Mouse (Mus musculus): Measurements from ENCODE around the gene Tmem182. TPM values are rescaled to one million over a fixed set of nuclear protein-coding genes. Genes with fewer than 3 reads are reported as not detected.

Gene Tmem182
- polyA plus RNA-seq, 1 experiment from 2014 or later, result 17.2 TPM

DNA sequence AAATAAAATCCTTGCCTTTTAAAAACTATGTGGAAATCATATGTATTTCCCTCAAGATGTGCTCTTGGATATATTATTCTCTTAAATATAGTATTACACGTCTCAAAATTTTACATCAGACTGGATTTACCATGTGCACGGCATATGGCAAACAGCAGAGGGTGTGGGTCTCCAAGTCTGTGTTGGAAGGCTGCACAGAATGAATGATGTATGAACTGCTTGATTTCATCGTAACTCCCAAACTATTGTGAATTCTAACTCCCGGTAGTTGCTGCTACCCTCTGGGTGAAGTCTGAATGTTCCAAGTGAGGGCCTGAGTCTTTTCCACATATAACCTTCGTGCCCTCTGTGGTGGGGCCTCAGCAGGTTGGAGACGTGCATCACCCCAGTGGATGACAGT, 16.4 kb upstream of the Tmem182 start:
- H3K36me3 ChIP-seq (ENCODE audit: control insufficient read depth, insufficient read depth, low read length), result 0 out of 2 replicates have a peak, but pooled peaks cover 2% of the 10 kb centered on the region
- H3K27me3 ChIP-seq (replicated peaks; ENCODE audit: control insufficient read depth, insufficient read depth, low read length), result no peaks in the 10 kb centered on the region
- 72% methylated on average over 6 of the region's 6 CpGs for WGBS
- no peaks in the 10 kb centered on the region for H3K9me3 ChIP-seq (ENCODE audit: control insufficient read depth, low read length)
- no peak overlapping the region for H3K4me3 ChIP-seq (ENCODE audit: low read depth, low read length)
- ATAC-seq (ENCODE audit: low read depth) (no peak), DNase-seq (ENCODE audit: low spot score) (peak; percentile 35)
- H3K27ac ChIP-seq (replicated peaks; ENCODE audit: low read depth, low read length), result no peak overlapping the region; the same call in 1 of the 2 replicates
- 0 out of 2 replicates have a peak, but pooled peaks cover 4% of the 10 kb centered on the region for H3K4me1 ChIP-seq (ENCODE audit: control insufficient read depth, insufficient read depth, low read length)
- no peak overlapping the region for H3K9ac ChIP-seq (ENCODE audit: low read depth, low read length)
- no peak overlapping the region for H3K4me2 ChIP-seq (ENCODE audit: low read depth, low read length)

GRCm38 (mm10) chr1:40789666-40790233, 15.7 kb upstream of the Tmem182 start:
- Histone ChIP-seq H3K27me3 (replicated peaks; ENCODE audit: control insufficient read depth, insufficient read depth, low read length) (no peaks in the 10 kb centered on the region), H3K9ac (ENCODE audit: low read depth, low read length) (peak overlapping the region; percentile 66), H3K4me2 (ENCODE audit: low read depth, low read length) (peak overlapping the region; percentile 73), H3K9me3 (ENCODE audit: control insufficient read depth, low read length) (no peaks in the 10 kb centered on the region), H3K4me3 (ENCODE audit: low read depth, low read length) (peak overlapping the region; percentile 66), H3K4me1 (ENCODE audit: control insufficient read depth, insufficient read depth, low read length) (0 out of 2 replicates have a peak, but pooled peaks cover 4% of the 10 kb centered on the region), H3K36me3 (ENCODE audit: control insufficient read depth, insufficient read depth, low read length) (no peaks in the 10 kb centered on the region), H3K27ac (replicated peaks; ENCODE audit: low read depth, low read length) (peak overlapping the region; percentile 61)
- peak; percentile 58; the same call in 1 of the 2 replicates for ATAC-seq (ENCODE audit: low read depth)
- 15% methylated on average over 5 of the region's 5 CpGs for WGBS
- DNase-seq (ENCODE audit: low spot score), result peak; percentile 77

GRCm38 (mm10) chr1:40790324-40791141, 14.9 kb upstream of the Tmem182 start, which contains the start of gene Mfsd9:
Gene Mfsd9, minus strand, starts transcription at chr1:40790687.
- H3K4me3 ChIP-seq (ENCODE audit: low read depth, low read length), result peak within 1 kb of the TSS; percentile 66

DNA sequence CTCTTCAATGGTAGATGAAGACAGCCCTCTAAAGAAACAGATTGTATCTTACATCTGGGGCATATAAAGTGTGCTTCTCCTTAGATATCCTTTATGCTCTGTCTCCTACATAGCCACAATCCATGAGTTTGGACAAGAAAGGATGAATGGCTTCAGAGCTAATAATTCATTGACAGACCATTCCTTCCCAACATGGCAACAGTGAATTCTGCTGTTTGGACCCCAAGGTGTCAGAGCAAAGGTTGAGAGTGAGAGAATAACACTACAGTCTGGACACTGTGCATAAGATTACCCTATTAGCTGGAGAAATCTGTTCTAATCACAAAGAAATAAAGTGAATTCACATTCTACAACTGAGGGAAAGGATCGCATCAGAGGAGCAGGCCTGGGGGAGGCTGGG, 9.9 kb upstream of the Tmem182 start:
- no peak for DNase-seq (ENCODE audit: low spot score)
- Histone ChIP-seq H3K27ac (replicated peaks; ENCODE audit: low read depth, low read length) (no peak overlapping the region), H3K4me1 (ENCODE audit: control insufficient read depth, insufficient read depth, low read length) (no peaks in the 10 kb centered on the region), H3K4me2 (ENCODE audit: low read depth, low read length) (no peak overlapping the region), H3K4me3 (ENCODE audit: low read depth, low read length) (no peak overlapping the region), H3K9ac (ENCODE audit: low read depth, low read length) (no peak overlapping the region), H3K27me3 (replicated peaks; ENCODE audit: control insufficient read depth, insufficient read depth, low read length) (no peaks in the 10 kb centered on the region), H3K9me3 (ENCODE audit: control insufficient read depth, low read length) (no peaks in the 10 kb centered on the region), H3K36me3 (ENCODE audit: control insufficient read depth, insufficient read depth, low read length) (no peaks in the 10 kb centered on the region)
- ATAC-seq (ENCODE audit: low read depth), result no peak
- WGBS, result 91% methylated on average over 1 of the region's 1 CpGs

More at GRCm38 (mm10) chr1:40790324-40791141, 14.9 kb upstream of the Tmem182 start, which contains the start of gene Mfsd9:
- peak; percentile 94 for ATAC-seq (ENCODE audit: low read depth)
- Histone ChIP-seq H3K27me3 (replicated peaks; ENCODE audit: control insufficient read depth, insufficient read depth, low read length) (no peaks in the 10 kb centered on the region), H3K9ac (ENCODE audit: low read depth, low read length) (peak within 1 kb of the TSS; percentile 66), H3K4me1 (ENCODE audit: control insufficient read depth, insufficient read depth, low read length) (0 out of 2 replicates have a peak, but pooled peaks cover 4% of the 10 kb centered on the region), H3K9me3 (ENCODE audit: control insufficient read depth, low read length) (no peaks in the 10 kb centered on the region), H3K27ac (replicated peaks; ENCODE audit: low read depth, low read length) (peak within 1 kb of the TSS; percentile 61), H3K36me3 (ENCODE audit: control insufficient read depth, insufficient read depth, low read length) (no peaks in the 10 kb centered on the region), H3K4me2 (ENCODE audit: low read depth, low read length) (peak within 1 kb of the TSS; percentile 73)
- DNase-seq (ENCODE audit: low spot score), result peak; percentile 90
- 11% methylated on average over 26 of the region's 38 CpGs for WGBS

- Histone ChIP-seq H3K4me2 (ENCODE audit: low read depth, low read length) (no peak overlapping the region), H3K4me1 (ENCODE audit: control insufficient read depth, insufficient read depth, low read length) (no peaks in the 10 kb centered on the region), H3K27me3 (replicated peaks; ENCODE audit: control insufficient read depth, insufficient read depth, low read length) (no peaks in the 10 kb centered on the region), H3K27ac (replicated peaks; ENCODE audit: low read depth, low read length) (no peak overlapping the region), H3K9ac (ENCODE audit: low read depth, low read length) (no peak overlapping the region), H3K36me3 (ENCODE audit: control insufficient read depth, insufficient read depth, low read length) (no peaks in the 10 kb centered on the region), H3K9me3 (ENCODE audit: control insufficient read depth, low read length) (no peaks in the 10 kb centered on the region), H3K4me3 (ENCODE audit: low read depth, low read length) (no peak overlapping the region)
- DNase-seq (ENCODE audit: low spot score) (peak; percentile 59), ATAC-seq (ENCODE audit: low read depth) (peak; percentile 47; the same call in 1 of the 2 replicates)
- WGBS, result 12% methylated on average over 5 of the region's 5 CpGs
These were observed 8.1 kb upstream of the Tmem182 start for GRCm38 (mm10) chr1:40797348-40797747.

- no peak overlapping the region for H3K4me2 ChIP-seq (ENCODE audit: low read depth, low read length)
- H3K27ac ChIP-seq (replicated peaks; ENCODE audit: low read depth, low read length), result no peak overlapping the region
- no peak overlapping the region for H3K4me3 ChIP-seq (ENCODE audit: low read depth, low read length)
- no peak for DNase-seq (ENCODE audit: low spot score)
- WGBS, result 88% methylated on average over 8 of the region's 8 CpGs
- no peaks in the 10 kb centered on the region for H3K36me3 ChIP-seq (ENCODE audit: control insufficient read depth, insufficient read depth, low read length)
- H3K27me3 ChIP-seq (replicated peaks; ENCODE audit: control insufficient read depth, insufficient read depth, low read length), result no peaks in the 10 kb centered on the region
- H3K4me1 ChIP-seq (ENCODE audit: control insufficient read depth, insufficient read depth, low read length), result no peaks in the 10 kb centered on the region
- no peak for ATAC-seq (ENCODE audit: low read depth)
- no peak overlapping the region for H3K9ac ChIP-seq (ENCODE audit: low read depth, low read length)
- no peaks in the 10 kb centered on the region for H3K9me3 ChIP-seq (ENCODE audit: control insufficient read depth, low read length)
These were observed 6.3 kb upstream of the Tmem182 start for GRCm38 (mm10) chr1:40799121-40799520.

- no peak overlapping the region for H3K4me2 ChIP-seq (ENCODE audit: low read depth, low read length)
- no peaks in the 10 kb centered on the region for H3K9me3 ChIP-seq (ENCODE audit: control insufficient read depth, low read length)
- no peak overlapping the region for H3K27ac ChIP-seq (replicated peaks; ENCODE audit: low read depth, low read length)
- H3K36me3 ChIP-seq (ENCODE audit: control insufficient read depth, insufficient read depth, low read length), result no peaks in the 10 kb centered on the region
- no peaks in the 10 kb centered on the region for H3K4me1 ChIP-seq (ENCODE audit: control insufficient read depth, insufficient read depth, low read length)
- no peak overlapping the region for H3K4me3 ChIP-seq (ENCODE audit: low read depth, low read length)
- ATAC-seq (ENCODE audit: low read depth) (no peak), DNase-seq (ENCODE audit: low spot score) (no peak)
- no peaks in the 10 kb centered on the region for H3K27me3 ChIP-seq (replicated peaks; ENCODE audit: control insufficient read depth, insufficient read depth, low read length)
- no peak overlapping the region for H3K9ac ChIP-seq (ENCODE audit: low read depth, low read length)
- WGBS, result 82% methylated on average over 5 of the region's 5 CpGs
These were observed 4.5 kb upstream of the Tmem182 start for GRCm38 (mm10) chr1:40800908-40801307.

DNA sequence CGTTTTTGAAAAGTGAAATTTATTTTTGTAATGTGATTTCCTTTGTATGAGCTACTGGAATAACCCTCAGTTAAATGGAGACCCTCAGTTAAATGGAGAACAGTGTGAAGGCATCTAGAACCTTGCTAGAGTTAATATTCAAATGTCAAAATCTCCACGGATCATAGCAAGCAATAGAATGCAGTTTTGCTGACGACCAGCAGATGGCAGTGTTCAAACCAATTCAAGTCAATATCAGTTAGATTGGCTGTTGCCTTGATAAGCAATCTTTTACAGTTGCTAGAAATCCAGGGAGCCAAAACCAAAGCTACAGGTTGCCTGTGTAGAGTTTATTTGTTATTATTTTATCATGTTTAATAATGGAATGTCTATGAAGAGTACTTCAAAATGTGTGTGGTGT, 2.6 kb upstream of the Tmem182 start:
- Histone ChIP-seq H3K4me1 (ENCODE audit: control insufficient read depth, insufficient read depth, low read length) (no peaks in the 10 kb centered on the region), H3K4me3 (ENCODE audit: low read depth, low read length) (no peak overlapping the region), H3K9me3 (ENCODE audit: control insufficient read depth, low read length) (no peaks in the 10 kb centered on the region), H3K27me3 (replicated peaks; ENCODE audit: control insufficient read depth, insufficient read depth, low read length) (no peaks in the 10 kb centered on the region), H3K4me2 (ENCODE audit: low read depth, low read length) (no peak overlapping the region), H3K9ac (ENCODE audit: low read depth, low read length) (no peak overlapping the region), H3K27ac (replicated peaks; ENCODE audit: low read depth, low read length) (no peak overlapping the region), H3K36me3 (ENCODE audit: control insufficient read depth, insufficient read depth, low read length) (no peaks in the 10 kb centered on the region)
- no peak for ATAC-seq (ENCODE audit: low read depth)
- WGBS, result 24% methylated on average over 3 of the region's 3 CpGs
- peak; percentile 60 for DNase-seq (ENCODE audit: low spot score)
